Comparison of ENCODE assay signal across 24 mouse cellular contexts in the genomic region with DNA sequence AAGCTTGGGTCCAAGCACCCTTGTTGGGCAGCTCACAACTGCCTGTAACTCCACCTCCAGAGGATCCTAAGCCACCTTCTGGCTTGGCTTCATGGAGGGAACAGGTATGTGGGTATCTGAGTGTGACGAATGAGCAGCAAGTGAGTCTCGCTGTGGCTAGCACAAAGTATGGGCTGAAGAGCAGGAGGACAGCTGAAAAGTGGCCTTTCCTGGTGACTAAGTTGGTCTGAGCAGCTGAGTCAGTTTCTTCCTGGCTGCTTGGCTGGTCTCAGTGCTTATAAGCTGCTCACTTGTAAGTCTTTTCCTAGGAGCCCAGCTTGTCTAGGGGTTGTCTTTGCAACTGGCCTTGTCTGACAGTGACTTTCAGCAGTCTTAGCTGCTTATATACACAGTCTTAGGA. TPM values are rescaled to one million over a fixed set of nuclear protein-coding genes. Genes with fewer than 3 reads are reported as not detected.
A peak's percentile ranks its signal among the peaks of the same experiment; 100 is the strongest.
DNase-seq lines count a peak whose midpoint lies in the region; TF ChIP-seq lines count a peak whose summit lies in the region.
"Had no signal": no experiment of that assay in that cellular context is flagged by ENCODE, and none has a peak within 500 bp of the region (broad histone marks: within the 10 kb centered on the region; RNA-seq: fewer than 3 reads in every experiment).

No protein-coding gene starts in this region.

- H3K4me3 ChIP-seq in myocyte = no peak overlapping the region
- H3K4me3 ChIP-seq: embryonic facial prominence, embryonic 15.5 days; erythroblast, embryonic 14.5 days; forebrain, embryonic 10.5 days; heart, adult 2 months; heart, embryonic 13.5 days; hindbrain, embryonic 12.5 days had no signal

- H3K27me3 ChIP-seq in myocyte (ENCODE audit: control insufficient read depth, insufficient read depth, insufficient read length) = peaks cover 9% of the 10 kb centered on the region

- no peaks in the 10 kb centered on the region for H3K36me3 ChIP-seq in myocyte (ENCODE audit: control insufficient read depth, insufficient read depth)
- H3K36me3 ChIP-seq: embryonic facial prominence, embryonic 15.5 days; forebrain, embryonic 10.5 days; G1E; heart, embryonic 13.5 days; hindbrain, embryonic 12.5 days had no signal

- H3ac ChIP-seq in myocyte (ENCODE audit: control insufficient read depth, insufficient read length) = no peak overlapping the region

- peak overlapping the region; percentile 53 for H3K4me2 ChIP-seq in myocyte (ENCODE audit: low read depth)
- H3K4me2 ChIP-seq: embryonic facial prominence, embryonic 15.5 days; heart, embryonic 13.5 days; hindbrain, embryonic 12.5 days had no signal

- no peaks in the 10 kb centered on the region for H3K79me2 ChIP-seq in myocyte (ENCODE audit: control insufficient read depth, insufficient read depth)

- DNase-seq in heart, adult 11 months = peak; percentile 42
- DNase-seq in heart, adult 9 months (ENCODE audit: low spot score in 2 of 2) = no peak
- peak; percentile 46 for DNase-seq in 3134 (ENCODE audit: extremely low read depth, insufficient read length, low spot score)
- peak; percentile 38 for DNase-seq in NIH3T3 (ENCODE audit: low read depth)
- no peak for DNase-seq in frontal cortex, postnatal 10 days (ENCODE audit: low spot score in 2 of 2)
- DNase-seq in thymus, postnatal 4 days = no peak
- DNase-seq: adrenal gland, postnatal 14 days; cerebellum, adult 2 months; cerebellum, postnatal 14 days; embryo, embryonic 11 days; gastrocnemius, postnatal 10 days; heart, adult 2 months; heart, postnatal 36 days; kidney, adult 18-20 months had no signal

- no peak for TF ChIP-seq POLR2A in myocyte (IDR thresholded peaks at IDR 0.05; ENCODE audit: insufficient read length, low read depth)

TF ChIP-seq in myocyte, 11 proteins besides CTCF, POLR2A, EP300 and RAD21:
- TF ChIP-seq MYOD1 (IDR thresholded peaks at IDR 0.05; ENCODE audit: control insufficient read depth in 1 of 3, insufficient read length in 2 of 3, low read depth in 2 of 3) = peak in 2 of 3 experiments; percentile 45 to 82
- TF ChIP-seq TCF3 (IDR thresholded peaks at IDR 0.05; ENCODE audit: insufficient read length, low read depth) = no peak
- TF ChIP-seq MAX (IDR thresholded peaks at IDR 0.05; ENCODE audit: low read depth) = no peak
- TF ChIP-seq TCF12 (IDR thresholded peaks at IDR 0.05; ENCODE audit: insufficient read depth, poor library complexity, severe bottlenecking) = no peak
- no peak for TF ChIP-seq USF1 (IDR thresholded peaks at IDR 0.05; ENCODE audit: low read depth)
- peak in 2 of 3 experiments; percentile 72 to 81 for TF ChIP-seq MYOG (IDR thresholded peaks at IDR 0.05; ENCODE audit: control insufficient read depth in 1 of 3, insufficient read depth in 1 of 3, insufficient read length in 2 of 3, low read depth in 2 of 3)
- TF ChIP-seq CEBPB (IDR thresholded peaks at IDR 0.05; ENCODE audit: insufficient read depth, poor library complexity, severe bottlenecking) = no peak

RNA-seq across cellular contexts. Expression of a gene that starts 6.5 kb away (rescaled TPM):
- 2.2 TPM for polyA plus RNA-seq in myocyte (2012; fragmentation: generic; extraction: Trizol)
- polyA plus RNA-seq: activated CD4-positive, CD25-positive, alpha-beta regulatory T cell, adult 4 months; CD4-positive, CD25-positive, alpha-beta regulatory T cell, adult 4 months; erythroblast, embryonic 14.5 days; G1E had no signal

RNA-seq across cellular contexts. Expression of a gene that starts 27.3 kb away (rescaled TPM):
- 0.02 TPM for polyA plus RNA-seq in myocyte (2012; fragmentation: generic; extraction: Trizol)
- polyA plus RNA-seq: activated CD4-positive, CD25-positive, alpha-beta regulatory T cell, adult 4 months; G1E had no signal

RNA-seq across cellular contexts. Expression of a gene that starts 50.2 kb away (rescaled TPM):
- polyA plus RNA-seq in myocyte (2012; fragmentation: generic; extraction: Trizol) = not detected
- polyA plus RNA-seq: activated CD4-positive, CD25-positive, alpha-beta regulatory T cell, adult 4 months; CD4-positive, CD25-positive, alpha-beta regulatory T cell, adult 4 months; G1E; inflammation-experienced regulatory T-cells, adult 6 months had no signal

Comparison
In these comparisons a context has a peak if more than half of its experiments do, and no peak if none do; other contexts are left out.
1. DNase-seq: peak in heart, adult 11 months (single experiment), 3134 (single experiment) and NIH3T3 (single experiment); none in heart, adult 9 months (0 of 2), frontal cortex, postnatal 10 days (0 of 2) and thymus, postnatal 4 days (single experiment).